Mouse (Mus musculus) limb, embryonic 10.5 days (tissue): ENCODE results near the gene Sec14l3. TPM values are rescaled to one million over a fixed set of nuclear protein-coding genes. Genes with fewer than 3 reads are reported as not detected.
"Not testable (repeated sequence)": the region's sequence is repeated elsewhere in the genome, so short reads cannot be mapped to it uniquely, and the experiment has no call there.

Experiments used
- DNase-seq: peaks from one replicate; pipeline ENCODE4 v3.0.0-alpha.2; 2017; ENCODE audit warnings: low spot score
- H3K27ac ChIP-seq: fragments of 300-500 bp; sonication (generic); 2 replicates; pipeline ENCODE4 v1.5.1; 2016; ENCODE audit warnings: mild to moderate bottlenecking
- H3K27me3 ChIP-seq: fragments of 300-500 bp; sonication (generic); 2 replicates; pipeline ENCODE4 v1.6.1; 2016; ENCODE audit warnings: low read depth, mild to moderate bottlenecking; ENCODE audit not compliant: poor library complexity, severe bottlenecking
- H3K36me3 ChIP-seq: fragments of 300-500 bp; sonication (generic); 2 replicates; pipeline ENCODE4 v1.6.1; 2016; ENCODE audit warnings: mild to moderate bottlenecking, moderate library complexity
- H3K4me1 ChIP-seq: fragments of 300-500 bp; sonication (generic); 2 replicates; pipeline ENCODE4 v1.6.1; 2016
- H3K4me3 ChIP-seq: fragments of 300-500 bp; sonication (generic); 2 replicates; pipeline ENCODE4 v1.5.1; 2016; ENCODE audit warnings: mild to moderate bottlenecking, moderate library complexity
- H3K9me3 ChIP-seq: fragments of 300-500 bp; sonication (generic); replicated peaks from 2 replicates; pipeline ENCODE4 v1.6.1; 2016; ENCODE audit warnings: mild to moderate bottlenecking
- WGBS: fragments of 180-500 bp; shearing (Covaris S2); methylation state at CpG from one replicate; pipeline ENCODE4 v1.1.7; 2016; 5-methylcytosine and 5-hydroxymethylcytosine counted together
- polyA plus RNA-seq: library from polyadenylated mRNA; unstranded; fragments of >200 nt; fragmentation: Nextera tagmentation; extraction: Ambion mirVana; gene quantifications from 2 replicates; pipeline ENCODE4 v1.2.1, GENCODE M21; 2016

The Sec14l3 gene
- polyA plus RNA-seq, 1 experiment from 2014 or later = not detected

DNA sequence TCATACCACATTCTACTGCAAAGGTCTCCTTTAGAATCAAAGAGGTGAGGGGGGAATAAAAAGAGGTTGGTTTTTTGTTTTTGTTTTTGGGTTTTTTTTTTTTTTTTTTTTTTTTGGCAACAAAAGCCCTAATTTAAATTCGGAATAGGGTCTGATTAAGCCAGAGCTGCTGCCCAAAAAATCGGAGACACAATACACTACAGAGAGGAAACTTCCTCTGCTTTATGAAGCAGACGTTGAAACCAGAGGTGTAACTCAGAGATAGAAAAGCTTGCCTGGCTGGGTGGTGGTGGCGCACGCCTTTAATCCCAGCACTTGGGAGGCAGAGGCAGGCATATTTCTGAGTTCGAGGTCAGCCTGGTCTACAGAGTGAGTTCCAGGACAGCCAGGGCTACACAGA lies 49.9 kb downstream of the Sec14l3 start:
- DNase-seq, H3K4me3 ChIP-seq, H3K36me3 ChIP-seq, H3K9me3 ChIP-seq, H3K27ac ChIP-seq: not testable (repeated sequence)
- Histone ChIP-seq H3K4me1 (peaks cover 14% of the 10 kb centered on the region), H3K27me3 (peaks cover 32% of the 10 kb centered on the region)
- WGBS = 88% methylated on average over 6 of the region's 6 CpGs

- no peak overlapping the region for H3K27ac ChIP-seq
- H3K4me3 ChIP-seq = no peak overlapping the region
- 88% methylated on average over 4 of the region's 4 CpGs for WGBS
- DNase-seq = no peak
- no peaks in the 10 kb centered on the region for H3K9me3 ChIP-seq
- H3K27me3 ChIP-seq = peaks cover 41% of the 10 kb centered on the region
- no peaks in the 10 kb centered on the region for H3K36me3 ChIP-seq
- peaks cover 14% of the 10 kb centered on the region for H3K4me1 ChIP-seq
Measured at GRCm38 (mm10) chr11:4115407-4115806, 50.8 kb downstream of the Sec14l3 start.

- Histone ChIP-seq H3K4me1 (peaks cover 14% of the 10 kb centered on the region), H3K9me3 (no peaks in the 10 kb centered on the region), H3K27ac (no peak overlapping the region), H3K36me3 (no peaks in the 10 kb centered on the region), H3K4me3 (no peak overlapping the region), H3K27me3 (peaks cover 47% of the 10 kb centered on the region)
- DNase-seq = no peak
- 66% methylated on average over 11 of the region's 11 CpGs for WGBS
Measured at GRCm38 (mm10) chr11:4116458-4117141, 52.0 kb downstream of the Sec14l3 start.

DNA sequence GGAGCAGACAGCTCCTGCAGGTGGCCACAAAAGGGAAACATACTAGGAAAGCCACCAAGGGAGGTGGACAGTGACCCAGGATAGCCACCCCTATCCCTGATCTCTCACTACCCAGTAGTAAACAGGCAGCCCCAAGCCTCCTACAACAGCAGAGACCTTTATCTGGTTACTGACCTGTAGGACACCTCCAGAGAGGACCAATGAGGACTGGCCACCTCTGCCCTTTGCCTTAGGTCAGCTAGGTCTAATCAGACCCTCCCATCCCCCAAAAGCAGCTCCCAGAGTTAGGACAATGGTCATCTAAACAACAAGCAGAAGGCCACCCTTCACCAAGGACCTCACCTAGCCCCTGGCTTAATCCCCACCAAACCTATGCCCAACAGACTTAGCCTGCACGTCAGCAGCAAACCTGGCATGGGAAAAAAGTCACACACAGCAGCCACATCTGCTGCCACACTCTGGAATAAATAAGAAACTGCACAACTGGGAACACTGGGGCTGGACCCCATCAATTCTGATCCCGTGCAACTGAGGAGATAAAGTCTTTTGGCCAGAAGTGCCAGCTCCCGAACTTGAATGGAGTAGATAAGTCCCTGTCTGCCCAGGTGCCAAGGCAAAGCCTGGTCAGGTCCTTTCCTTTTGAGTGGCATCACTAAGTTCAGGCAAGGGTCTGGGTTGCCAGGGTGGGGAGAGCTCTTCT lies 52.9 kb downstream of the Sec14l3 start:
- H3K27ac ChIP-seq = no peak overlapping the region
- H3K27me3 ChIP-seq = peaks cover 47% of the 10 kb centered on the region
- peak overlapping the region; percentile 62 for H3K4me3 ChIP-seq
- no peak for DNase-seq
- no peaks in the 10 kb centered on the region for H3K36me3 ChIP-seq
- 41% methylated on average over 3 of the region's 3 CpGs for WGBS
- no peaks in the 10 kb centered on the region for H3K9me3 ChIP-seq
- H3K4me1 ChIP-seq = peaks cover 14% of the 10 kb centered on the region

GRCm38 (mm10) chr11:4118081-4118921 lies 53.7 kb downstream of the Sec14l3 start:
- 3% methylated on average over 41 of the region's 41 CpGs for WGBS

DNA sequence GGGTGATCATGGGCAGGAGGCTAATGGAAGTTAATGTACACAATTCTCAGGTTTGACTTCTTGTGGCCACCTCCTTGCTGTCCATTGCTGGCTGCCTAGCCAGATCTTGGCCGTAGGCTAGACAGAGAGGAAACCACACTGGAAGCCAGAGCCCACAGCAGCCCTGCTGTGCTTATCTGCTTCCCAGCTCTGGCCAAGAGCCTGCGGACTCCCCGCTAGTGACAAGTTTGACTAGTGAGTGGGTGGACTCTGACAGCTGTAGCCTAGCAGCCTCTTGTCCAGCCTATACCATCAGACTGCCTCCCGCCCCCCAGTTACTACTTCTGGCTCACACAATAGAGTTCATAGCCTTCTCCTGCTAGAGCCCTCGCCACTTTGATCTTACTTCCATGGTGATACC lies 55.0 kb downstream of the Sec14l3 start:
- no peak for DNase-seq
- Histone ChIP-seq H3K27me3 (peaks cover 47% of the 10 kb centered on the region), H3K27ac (no peak overlapping the region), H3K9me3 (no peaks in the 10 kb centered on the region), H3K4me3 (no peak overlapping the region), H3K4me1 (peaks cover 14% of the 10 kb centered on the region), H3K36me3 (no peaks in the 10 kb centered on the region)
- WGBS = 83% methylated on average over 5 of the region's 5 CpGs

More at GRCm38 (mm10) chr11:4118081-4118921, 53.7 kb downstream of the Sec14l3 start:
- Histone ChIP-seq H3K9me3 (no peaks in the 10 kb centered on the region), H3K27ac (peak overlapping the region; percentile 66), H3K36me3 (no peaks in the 10 kb centered on the region), H3K27me3 (peaks cover 47% of the 10 kb centered on the region), H3K4me1 (peaks cover 14% of the 10 kb centered on the region), H3K4me3 (peak overlapping the region; percentile 62)
- DNase-seq = peak; percentile 79

- no peaks in the 10 kb centered on the region for H3K9me3 ChIP-seq
- H3K27me3 ChIP-seq = peaks cover 42% of the 10 kb centered on the region
- DNase-seq = no peak
- no peak overlapping the region for H3K27ac ChIP-seq
- H3K4me3 ChIP-seq = no peak overlapping the region
- 86% methylated on average over 3 of the region's 3 CpGs for WGBS
- H3K4me1 ChIP-seq = peaks cover 14% of the 10 kb centered on the region
- H3K36me3 ChIP-seq = no peaks in the 10 kb centered on the region
Measured at GRCm38 (mm10) chr11:4121691-4122090, 57.0 kb downstream of the Sec14l3 start.

- DNase-seq = no peak
- 84% methylated on average over 5 of the region's 5 CpGs for WGBS
- no peak overlapping the region for H3K27ac ChIP-seq
- H3K9me3 ChIP-seq = no peaks in the 10 kb centered on the region
- H3K4me3 ChIP-seq = no peak overlapping the region
- H3K36me3 ChIP-seq = no peaks in the 10 kb centered on the region
- H3K4me1 ChIP-seq = peaks cover 14% of the 10 kb centered on the region
- H3K27me3 ChIP-seq = peaks cover 37% of the 10 kb centered on the region
Measured at GRCm38 (mm10) chr11:4122226-4122625, 57.6 kb downstream of the Sec14l3 start.

DNA sequence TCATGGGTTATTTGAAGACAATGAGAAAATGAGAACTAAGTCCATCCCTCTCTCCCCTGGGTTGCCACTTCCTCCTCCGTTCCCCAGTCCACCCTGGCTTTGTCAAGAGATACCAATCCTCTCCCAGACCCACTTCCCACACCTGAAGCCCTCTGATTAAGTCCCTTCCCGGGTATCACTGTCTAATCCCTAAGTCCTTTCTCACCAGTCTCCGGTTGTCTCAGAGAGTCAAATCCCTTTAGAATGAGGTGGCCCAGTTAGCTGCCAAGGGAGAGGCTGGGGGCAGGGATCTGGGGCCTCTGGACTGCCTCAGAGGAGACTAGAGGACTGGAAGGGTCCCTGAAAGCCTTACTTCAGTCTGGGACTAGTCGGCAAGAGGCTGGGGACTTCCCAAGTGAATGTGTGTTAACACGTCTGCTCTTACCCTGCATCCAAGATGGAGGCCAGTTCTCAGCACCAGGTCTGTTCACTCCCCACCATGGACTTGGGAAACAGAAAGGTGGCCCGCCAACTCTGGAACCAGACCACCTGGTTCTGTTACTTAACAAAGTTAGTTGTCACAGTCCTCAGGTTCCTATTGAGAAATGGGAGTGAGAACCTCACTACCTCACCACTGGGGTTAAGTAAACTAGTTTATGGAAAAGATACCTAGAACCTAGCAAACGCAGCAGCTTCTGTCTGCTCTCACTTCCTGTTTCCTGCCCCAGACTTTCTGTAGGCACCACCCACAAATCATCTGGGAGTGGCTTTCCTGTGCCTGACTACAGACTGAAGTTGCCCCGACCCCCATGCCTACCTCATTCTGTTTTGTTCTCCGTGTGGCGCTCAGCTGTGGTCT lies 58.3 kb downstream of the Sec14l3 start, which contains the start of gene Sec14l2:
Gene Sec14l2, minus strand, starts transcription at position 674 of the 838 bp plus-strand sequence.
- no peak within 1 kb of the TSS for H3K27ac ChIP-seq
- peaks cover 10% of the 10 kb centered on the region for H3K4me1 ChIP-seq
- no peak for DNase-seq
- peaks cover 29% of the 10 kb centered on the region for H3K27me3 ChIP-seq
- no peak within 1 kb of the TSS for H3K4me3 ChIP-seq
- H3K9me3 ChIP-seq = no peaks in the 10 kb centered on the region
- no peaks in the 10 kb centered on the region for H3K36me3 ChIP-seq
- 78% methylated on average over 10 of the region's 10 CpGs for WGBS

- H3K36me3 ChIP-seq = no peaks in the 10 kb centered on the region
- peak; percentile 45 for DNase-seq
- no peak overlapping the region for H3K27ac ChIP-seq
- H3K27me3 ChIP-seq = peaks cover 20% of the 10 kb centered on the region
- no peaks in the 10 kb centered on the region for H3K9me3 ChIP-seq
- H3K4me3 ChIP-seq = no peak overlapping the region
- 0 out of 2 replicates have a peak, but pooled peaks cover 1% of the 10 kb centered on the region for H3K4me1 ChIP-seq
- 56% methylated on average over 5 of the region's 5 CpGs for WGBS
Measured at GRCm38 (mm10) chr11:4123922-4124321, 59.3 kb downstream of the Sec14l3 start.

DNA sequence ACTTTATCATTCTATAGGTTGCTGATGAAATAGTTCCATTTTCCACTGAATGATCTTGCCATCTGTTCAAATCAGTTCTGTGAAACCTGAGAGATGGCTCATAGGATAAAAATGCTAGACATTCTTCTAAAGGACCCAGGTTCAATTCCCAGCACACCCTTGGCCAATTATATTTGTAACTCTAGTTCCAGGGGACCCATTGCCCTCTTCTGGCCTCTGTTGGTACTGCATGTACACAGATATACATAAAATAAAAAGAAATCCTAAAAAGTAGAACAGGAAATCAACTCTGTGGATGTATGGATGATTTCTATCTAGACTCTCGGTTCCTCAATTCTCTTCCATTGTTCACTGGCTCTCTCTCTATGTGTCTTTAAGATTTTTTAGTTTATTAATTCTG lies 62.4 kb downstream of the Sec14l3 start:
- no peak for DNase-seq
- no peaks in the 10 kb centered on the region for H3K9me3 ChIP-seq

More for the DNA sequence above, 62.4 kb downstream of the Sec14l3 start:
- no peak overlapping the region for H3K27ac ChIP-seq
- 82% methylated on average over 1 of the region's 1 CpGs for WGBS
- H3K36me3 ChIP-seq = no peaks in the 10 kb centered on the region
- H3K27me3 ChIP-seq = no peaks in the 10 kb centered on the region
- no peak overlapping the region for H3K4me3 ChIP-seq
- H3K4me1 ChIP-seq = no peaks in the 10 kb centered on the region
